Mouse (Mus musculus) liver, postnatal 0 days (tissue): ENCODE results near the gene Tmem212.

Experiments
- CTCF ChIP-seq: sonication (generic); IDR thresholded peaks from 2 replicates; pipeline ENCODE4 v1.5.1; 2016; ENCODE audit warnings: antibody characterized with exemption, low read depth
- EP300 ChIP-seq: IDR thresholded peaks from 2 replicates; pipeline ENCODE4 v1.6.1; 2016; ENCODE audit warnings: antibody characterized with exemption, low read depth, mild to moderate bottlenecking

DNA sequence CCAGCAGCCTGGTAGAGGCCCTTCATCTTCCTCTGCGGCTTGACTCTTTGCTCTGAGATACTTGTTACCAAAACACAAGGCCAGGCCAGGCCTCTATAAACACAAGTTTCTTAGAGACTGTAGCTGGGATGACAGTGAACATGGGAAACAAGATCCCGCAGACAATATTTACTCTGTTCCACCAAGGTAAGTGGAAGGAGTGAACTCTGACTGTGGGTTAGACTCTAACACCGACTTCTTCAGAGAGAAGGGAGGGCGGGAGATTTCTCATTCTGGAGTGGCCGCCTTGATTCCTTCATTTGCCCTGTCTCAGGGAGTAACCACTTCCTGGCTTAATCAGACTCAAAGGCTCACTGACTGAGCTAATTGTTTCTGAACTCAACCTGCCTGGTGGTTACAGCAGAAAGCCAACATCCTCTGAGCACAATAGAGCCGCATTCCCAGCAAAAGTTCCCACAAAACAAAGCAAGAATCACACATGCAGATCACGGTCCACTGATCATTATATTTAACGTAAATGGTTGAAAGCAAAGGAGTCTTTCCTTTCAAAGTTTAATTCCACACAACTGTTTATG lies at the start of gene Tmem212:
- TF ChIP-seq CTCF = no peak
- no peak for TF ChIP-seq EP300
